Mouse (Mus musculus) cerebellum, adult 2 months (tissue): Measurements from ENCODE around the gene Reep3. TPM values are rescaled to one million over a fixed set of nuclear protein-coding genes. Genes with fewer than 3 reads are reported as not detected.

Source experiments
- DNase-seq, 2 experiments: peaks; one replicate each; pipeline ENCODE4 v3.0.0; 2021
- H3K27ac ChIP-seq: fragments of 200-500 bp; 2 replicates; pipeline ENCODE4 v1.5.1; 2012; ENCODE audit warnings: low read length, control low read depth, inconsistent platforms; ENCODE audit not compliant: insufficient read depth
- H3K27me3 ChIP-seq: fragments of 200-500 bp; 2 replicates; pipeline ENCODE4 v1.6.1; 2012; ENCODE audit warnings: inconsistent platforms, mild to moderate bottlenecking, low read length, moderate library complexity; ENCODE audit not compliant: control insufficient read depth, insufficient read depth
- H3K4me1 ChIP-seq: fragments of 200-500 bp; 2 replicates; pipeline ENCODE4 v1.6.1; 2011; ENCODE audit warnings: low read length; ENCODE audit not compliant: control insufficient read depth, insufficient read depth
- H3K4me3 ChIP-seq: fragments of 200-500 bp; replicated peaks from 2 replicates; pipeline ENCODE3; 2011; ENCODE audit warnings: mild to moderate bottlenecking, low read depth, low read length, control low read depth; ENCODE audit not compliant: insufficient read depth
- CTCF ChIP-seq: fragments of 200-500 bp; IDR thresholded peaks from 2 replicates; pipeline ENCODE4 v1.5.1; 2011; ENCODE audit warnings: low read depth, mild to moderate bottlenecking, control low read depth, low read length, moderate library complexity, borderline replicate concordance; ENCODE audit not compliant: insufficient read depth
- POLR2A ChIP-seq: fragments of 200-500 bp; IDR thresholded peaks from 2 replicates; pipeline ENCODE4 v1.6.1; 2011; ENCODE audit warnings: low read length, control low read depth, borderline replicate concordance; ENCODE audit not compliant: insufficient read depth
- WGBS: fragments of 180-500 bp; shearing (Covaris S2); methylation state at CpG from one replicate; pipeline ENCODE4 v1.1.7; 2018; 5-methylcytosine and 5-hydroxymethylcytosine counted together
- polyA plus RNA-seq: library from polyadenylated mRNA; depleted of rRNA; stranded (reverse); fragments of >200 nt; gene quantifications from 2 replicates; pipeline ENCODE4 v1.2.3, GENCODE M21; 2012; rRNA removed

Reep3 gene
- polyA plus RNA-seq, 1 experiment, result 44.0 TPM

GRCm38 (mm10) chr10:66966391-66967109 is 130.2 kb downstream of the Reep3 start:
- no peak for DNase-seq
- TF ChIP-seq POLR2A, result no peak
- no peak for TF ChIP-seq CTCF
- no peak overlapping the region for H3K4me3 ChIP-seq
- WGBS, result 47% methylated on average over 9 of the region's 9 CpGs
- no peaks in the 10 kb centered on the region for H3K27me3 ChIP-seq
- H3K4me1 ChIP-seq, result no peaks in the 10 kb centered on the region
- H3K27ac ChIP-seq, result no peak overlapping the region

GRCm38 (mm10) chr10:66960136-66960535 is 136.6 kb downstream of the Reep3 start:
- DNase-seq, result no peak
- H3K4me3 ChIP-seq, result no peak overlapping the region
- no peak for TF ChIP-seq CTCF
- no peaks in the 10 kb centered on the region for H3K27me3 ChIP-seq
- no peak overlapping the region for H3K27ac ChIP-seq
- 81% methylated on average over 8 of the region's 8 CpGs for WGBS
- H3K4me1 ChIP-seq, result no peaks in the 10 kb centered on the region

Other genes with a start within 250 kb of the Reep3 start
- 56.3 and 63.8 TPM in 2 replicates for gene Jmjd1c, start 820 bp downstream of the Reep3 start, polyA plus RNA-seq
- gene Nrbf2, start 188.4 kb upstream of the Reep3 start, polyA plus RNA-seq, result 21.3 and 22.4 TPM in 2 replicates